Mouse (Mus musculus) cerebellum, adult 2 months (tissue): Measurements from ENCODE around the gene Elf1.

ENCODE experiments used
- CTCF ChIP-seq: fragments of 200-500 bp; IDR thresholded peaks from 2 replicates; pipeline ENCODE4 v1.5.1; 2011; ENCODE audit warnings: low read depth, mild to moderate bottlenecking, control low read depth, low read length, moderate library complexity, borderline replicate concordance; ENCODE audit not compliant: insufficient read depth
- POLR2A ChIP-seq: fragments of 200-500 bp; IDR thresholded peaks from 2 replicates; pipeline ENCODE4 v1.6.1; 2011; ENCODE audit warnings: low read length, control low read depth, borderline replicate concordance; ENCODE audit not compliant: insufficient read depth

GRCm38 (mm10) chr14:79607352-79607751 lies 126.4 kb downstream of the Elf1 start:
- TF ChIP-seq POLR2A (no peak), CTCF (no peak)
